Mouse (Mus musculus) heart, embryonic 14.5 days (tissue): Measurements from ENCODE around the gene Btn1a1. TPM values are rescaled to one million over a fixed set of nuclear protein-coding genes. Genes with fewer than 3 reads are reported as not detected.

Source experiments
- ATAC-seq: fragments of 200-750 bp; cut with Nextera tagmentation; 2 replicates; pipeline ENCODE4 v1.8.0; 2017; ENCODE audit warnings: low read depth, moderate TSS enrichment; ENCODE audit not compliant: insufficient number of reproducible peaks, insufficient read depth, low FRiP score
- H3K27ac ChIP-seq, 2 experiments: fragments of 200-500 bp in 1 of 2; fragments of 300-500 bp in 1 of 2; sonication (generic) in 1 of 2; replicated peaks in 1 of 2; 2 replicates each; pipeline ENCODE4 v1.5.1; 2012 to 2014; ENCODE audit warnings: low read depth in 2 of 2, low read length in 2 of 2, control low read depth in 1 of 2, mild to moderate bottlenecking in 1 of 2, mixed read lengths in 1 of 2; ENCODE audit not compliant: control insufficient read depth in 1 of 2, insufficient read depth in 1 of 2
- H3K27me3 ChIP-seq: fragments of 300-500 bp; sonication (generic); 2 replicates; pipeline ENCODE4 v1.6.1; 2014; ENCODE audit warnings: mild to moderate bottlenecking, low read length, control low read depth; ENCODE audit not compliant: control insufficient read depth, insufficient read depth
- H3K36me3 ChIP-seq: fragments of 300-500 bp; sonication (generic); 2 replicates; pipeline ENCODE4 v1.6.1; 2014; ENCODE audit warnings: mild to moderate bottlenecking, control low read depth, low read length, mixed read lengths; ENCODE audit not compliant: control insufficient read depth, insufficient read depth
- H3K4me1 ChIP-seq, 2 experiments: fragments of 200-500 bp in 1 of 2; fragments of 300-500 bp in 1 of 2; sonication (generic) in 1 of 2; 2 replicates each; pipeline ENCODE4 v1.6.1; 2012 to 2014; ENCODE audit warnings: low read length in 2 of 2, control low read depth in 1 of 2, mixed read lengths in 1 of 2; ENCODE audit not compliant: control insufficient read depth in 2 of 2, insufficient read depth in 2 of 2
- H3K4me2 ChIP-seq: fragments of 300-500 bp; sonication (generic); 2 replicates; pipeline ENCODE4 v1.6.1; 2014; ENCODE audit warnings: mild to moderate bottlenecking, low read length
- H3K4me3 ChIP-seq, 2 experiments: fragments of 200-500 bp in 1 of 2; fragments of 300-500 bp in 1 of 2; sonication (generic) in 1 of 2; 2 replicates each; pipeline ENCODE4 v1.5.1; 2012 to 2014; ENCODE audit warnings: low read length in 2 of 2, mild to moderate bottlenecking in 2 of 2, control low read depth in 1 of 2, low read depth in 1 of 2, moderate library complexity in 1 of 2; ENCODE audit not compliant: control insufficient read depth in 1 of 2, insufficient read depth in 1 of 2
- H3K9ac ChIP-seq: fragments of 300-500 bp; sonication (generic); 2 replicates; pipeline ENCODE4 v1.6.1; 2014; ENCODE audit warnings: mild to moderate bottlenecking, low read length
- H3K9me3 ChIP-seq: fragments of 300-500 bp; sonication (generic); 2 replicates; pipeline ENCODE4 v1.6.1; 2016; ENCODE audit warnings: low read length, control low read depth; ENCODE audit not compliant: control insufficient read depth
- WGBS: fragments of 180-500 bp; shearing (Covaris S2); extraction: QIAGEN DNeasy Blood & Tissue Kit; methylation state at CpG from one replicate; pipeline ENCODE4 v1.1.7; 2014; 5-methylcytosine and 5-hydroxymethylcytosine counted together
- polyA plus RNA-seq: library from polyadenylated mRNA; unstranded; fragments of >200 nt; fragmentation: Nextera tagmentation; extraction: Ambion mirVana; gene quantifications from 2 replicates; pipeline ENCODE4 v1.2.1, GENCODE M21; 2014

Btn1a1 gene
- polyA plus RNA-seq, 1 experiment from 2014 or later = 1.9 TPM

GRCm38 (mm10) chr13:23503797-23504196, 38.1 kb upstream of the Btn1a1 start:
- H3K9ac ChIP-seq = no peak overlapping the region
- no peak for ATAC-seq

GRCm38 (mm10) chr13:23502916-23503315, 37.2 kb upstream of the Btn1a1 start:
- no peak for ATAC-seq
- peaks cover 16 to 30% of the 10 kb centered on the region in 2 experiments; a peak in 3 of 4 replicates for H3K4me1 ChIP-seq
- no peak overlapping the region for H3K4me3 ChIP-seq
- H3K4me2 ChIP-seq = no peak overlapping the region
- no peaks in the 10 kb centered on the region for H3K27me3 ChIP-seq
- no peaks in the 10 kb centered on the region for H3K36me3 ChIP-seq
- no peak overlapping the region for H3K27ac ChIP-seq
- no peak overlapping the region for H3K9ac ChIP-seq
- WGBS = 51% methylated on average over 4 of the region's 4 CpGs
- no peaks in the 10 kb centered on the region for H3K9me3 ChIP-seq

More at GRCm38 (mm10) chr13:23503797-23504196, 38.1 kb upstream of the Btn1a1 start:
- H3K4me3 ChIP-seq = no peak overlapping the region
- no peak overlapping the region for H3K27ac ChIP-seq
- no peaks in the 10 kb centered on the region for H3K9me3 ChIP-seq
- H3K36me3 ChIP-seq = no peaks in the 10 kb centered on the region
- H3K27me3 ChIP-seq = no peaks in the 10 kb centered on the region
- 3% methylated on average over 9 of the region's 9 CpGs for whole genome bisulfite sequencing
- H3K4me1 ChIP-seq = peaks cover 14 to 27% of the 10 kb centered on the region in 2 experiments; a peak in 3 of 4 replicates
- H3K4me2 ChIP-seq = peak overlapping the region; percentile 23; the same call in 1 of the 2 replicates

GRCm38 (mm10) chr13:23502031-23502567, 36.4 kb upstream of the Btn1a1 start:
- no peak overlapping the region for H3K27ac ChIP-seq
- H3K4me1 ChIP-seq = peaks cover 11 to 27% of the 10 kb centered on the region in 2 experiments; a peak in 3 of 4 replicates
- H3K36me3 ChIP-seq = no peaks in the 10 kb centered on the region
- H3K4me2 ChIP-seq = peak overlapping the region; percentile 42
- ATAC-seq = no peak
- H3K9ac ChIP-seq = no peak overlapping the region
- H3K27me3 ChIP-seq = no peaks in the 10 kb centered on the region
- WGBS = 36% methylated on average over 9 of the region's 9 CpGs
- H3K4me3 ChIP-seq = peak overlapping the region in 1 of 2 experiments; percentile 18; a peak in 1 of 4 replicates
- no peaks in the 10 kb centered on the region for H3K9me3 ChIP-seq

GRCm38 (mm10) chr13:23501511-23501910, 35.8 kb upstream of the Btn1a1 start:
- H3K9ac ChIP-seq = no peak overlapping the region
- no peak for ATAC-seq
- WGBS = 19% methylated on average over 5 of the region's 5 CpGs
- H3K36me3 ChIP-seq = no peaks in the 10 kb centered on the region
- no peaks in the 10 kb centered on the region for H3K9me3 ChIP-seq
- H3K4me1 ChIP-seq = peaks cover 11 to 27% of the 10 kb centered on the region in 2 experiments; a peak in 3 of 4 replicates
- H3K27ac ChIP-seq = no peak overlapping the region
- peak overlapping the region; percentile 42 for H3K4me2 ChIP-seq
- H3K4me3 ChIP-seq = peak overlapping the region in 1 of 2 experiments; percentile 18; a peak in 1 of 4 replicates
- H3K27me3 ChIP-seq = no peaks in the 10 kb centered on the region

GRCm38 (mm10) chr13:23500424-23501200, 34.9 kb upstream of the Btn1a1 start:
- H3K9me3 ChIP-seq = no peaks in the 10 kb centered on the region
- 4% methylated on average over 17 of the region's 17 CpGs for WGBS
- no peak overlapping the region for H3K9ac ChIP-seq
- ATAC-seq = no peak; the same call in 1 of the 2 replicates
- H3K27me3 ChIP-seq = no peaks in the 10 kb centered on the region
- H3K4me2 ChIP-seq = peak overlapping the region; percentile 42
- no peak overlapping the region for H3K4me3 ChIP-seq
- no peak overlapping the region for H3K27ac ChIP-seq
- peaks cover 6 to 25% of the 10 kb centered on the region in 2 experiments; a peak in 3 of 4 replicates for H3K4me1 ChIP-seq
- no peaks in the 10 kb centered on the region for H3K36me3 ChIP-seq

- no peaks in the 10 kb centered on the region for H3K27me3 ChIP-seq
- H3K4me1 ChIP-seq = peaks cover 2 to 19% of the 10 kb centered on the region in 2 experiments; a peak in 2 of 4 replicates
- H3K4me3 ChIP-seq = no peak overlapping the region
- WGBS = 16% methylated on average over 7 of the region's 7 CpGs
- H3K4me2 ChIP-seq = no peak overlapping the region
- no peak overlapping the region for H3K27ac ChIP-seq
- no peak for ATAC-seq
- no peak overlapping the region for H3K9ac ChIP-seq
- no peaks in the 10 kb centered on the region for H3K9me3 ChIP-seq
- no peaks in the 10 kb centered on the region for H3K36me3 ChIP-seq
These were observed 34.2 kb upstream of the Btn1a1 start for GRCm38 (mm10) chr13:23499943-23500342.

- Histone ChIP-seq H3K4me1 (peaks cover 2 to 12% of the 10 kb centered on the region in 2 experiments; a peak in 2 of 4 replicates), H3K9me3 (no peaks in the 10 kb centered on the region), H3K27ac (peak overlapping the region in 1 of 2 experiments; percentile 39; a peak in 1 of 4 replicates), H3K4me3 (peak overlapping the region; percentile 40 to 42; a peak in 3 of 4 replicates), H3K27me3 (no peaks in the 10 kb centered on the region), H3K9ac (peak overlapping the region; percentile 61), H3K36me3 (no peaks in the 10 kb centered on the region), H3K4me2 (peak overlapping the region; percentile 71)
- WGBS = 7% methylated on average over 10 of the region's 10 CpGs
- ATAC-seq = no peak
These were observed 33.0 kb upstream of the Btn1a1 start for GRCm38 (mm10) chr13:23498653-23499052.
